Mouse (Mus musculus): ENCODE measurements around the gene S100a16. TPM values are rescaled to one million over a fixed set of nuclear protein-coding genes. Genes with fewer than 3 reads are reported as not detected.
A peak's percentile ranks its signal among the peaks of the same experiment; 100 is the strongest.

Gene S100a16
- polyA plus RNA-seq (2016; fragmentation: Nextera tagmentation; extraction: Ambion mirVana): 18.1 and 36.6 TPM in 2 replicates

DNA sequence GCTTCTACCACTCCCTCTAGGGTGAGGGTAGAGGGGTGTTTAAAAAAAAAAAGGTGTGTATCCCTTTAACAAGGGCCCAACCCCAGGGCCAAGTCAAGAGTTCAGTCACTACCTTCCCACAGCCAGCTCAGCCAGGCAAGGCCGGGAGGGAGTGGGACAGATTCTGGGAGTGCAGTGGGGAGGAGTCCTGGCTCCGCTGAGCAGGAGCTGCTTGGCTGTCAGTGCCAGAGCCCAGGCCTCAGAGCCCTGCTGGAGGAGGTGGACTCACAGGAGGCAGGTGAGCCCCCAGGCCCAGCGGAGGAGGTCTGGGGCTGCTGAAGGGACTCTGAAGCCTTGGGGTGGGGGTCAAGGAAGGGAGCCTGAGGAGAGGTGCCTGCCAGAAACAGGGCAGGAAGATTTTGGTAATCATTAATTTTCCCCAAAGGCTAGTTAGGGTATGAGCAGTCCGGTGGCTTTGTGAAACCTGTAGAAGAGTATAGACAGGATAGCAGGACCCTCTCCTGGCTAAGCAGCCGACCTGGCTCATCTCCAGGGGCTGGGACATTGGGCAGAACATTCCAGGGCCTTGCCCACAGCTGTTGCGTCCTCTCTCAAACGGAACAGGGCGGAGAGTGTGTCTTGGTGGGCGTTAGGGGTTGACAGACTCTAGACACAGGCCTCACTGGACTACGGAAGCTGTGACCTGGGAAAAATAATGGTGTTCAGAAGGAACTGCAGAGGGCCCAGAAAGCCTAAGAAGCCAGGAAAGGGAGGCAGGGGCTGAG, at the start of gene S100a16:
Gene S100a16 (plus strand): TSS at position 114 of the 764 bp plus-strand sequence.
- Histone ChIP-seq H3K4me3 (no peak within 1 kb of the TSS), H3K9me3 (no peaks in the 10 kb centered on the region), H3K27me3 (ENCODE audit: insufficient read depth, poor library complexity, severe bottlenecking) (peaks cover 8% of the 10 kb centered on the region), H3K36me3 (no peaks in the 10 kb centered on the region), H3K27ac (0 out of 2 replicates have a peak within 1 kb of the TSS, but pooled peaks have one; percentile 13), H3K4me1 (peaks cover 13% of the 10 kb centered on the region)
- 41% methylated on average over 10 of the region's 10 CpGs for WGBS
- peak; percentile 74 for DNase-seq (ENCODE audit: low spot score)

DNA sequence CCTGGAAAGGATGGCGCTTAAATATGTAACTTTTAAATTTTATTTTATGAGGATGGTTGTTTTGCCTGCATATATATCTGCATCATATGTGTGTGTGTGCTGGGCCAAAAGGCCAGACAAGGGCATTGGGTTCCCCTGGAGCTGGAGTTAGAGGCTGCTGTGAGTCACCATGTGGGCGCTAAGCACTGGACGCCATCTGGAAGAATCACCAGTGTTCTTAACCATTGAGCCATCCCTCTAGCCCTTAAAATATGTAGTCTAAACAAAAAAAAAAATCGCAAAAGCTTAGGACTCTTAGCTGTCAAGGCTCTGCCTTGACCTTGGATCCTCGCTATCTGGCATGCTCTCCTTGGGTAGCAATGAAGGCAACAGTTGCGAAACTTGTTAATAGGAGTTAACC, 48.5 kb upstream of the S100a16 start:
- Histone ChIP-seq H3K4me1 (peaks cover 6% of the 10 kb centered on the region; the same call in 1 of the 2 replicates), H3K4me3 (no peak overlapping the region), H3K36me3 (peaks cover 54% of the 10 kb centered on the region), H3K9me3 (no peaks in the 10 kb centered on the region), H3K27me3 (ENCODE audit: insufficient read depth, poor library complexity, severe bottlenecking) (no peaks in the 10 kb centered on the region), H3K27ac (no peak overlapping the region)
- DNase-seq (ENCODE audit: low spot score): no peak
- WGBS: 90% methylated on average over 6 of the region's 6 CpGs

DNA sequence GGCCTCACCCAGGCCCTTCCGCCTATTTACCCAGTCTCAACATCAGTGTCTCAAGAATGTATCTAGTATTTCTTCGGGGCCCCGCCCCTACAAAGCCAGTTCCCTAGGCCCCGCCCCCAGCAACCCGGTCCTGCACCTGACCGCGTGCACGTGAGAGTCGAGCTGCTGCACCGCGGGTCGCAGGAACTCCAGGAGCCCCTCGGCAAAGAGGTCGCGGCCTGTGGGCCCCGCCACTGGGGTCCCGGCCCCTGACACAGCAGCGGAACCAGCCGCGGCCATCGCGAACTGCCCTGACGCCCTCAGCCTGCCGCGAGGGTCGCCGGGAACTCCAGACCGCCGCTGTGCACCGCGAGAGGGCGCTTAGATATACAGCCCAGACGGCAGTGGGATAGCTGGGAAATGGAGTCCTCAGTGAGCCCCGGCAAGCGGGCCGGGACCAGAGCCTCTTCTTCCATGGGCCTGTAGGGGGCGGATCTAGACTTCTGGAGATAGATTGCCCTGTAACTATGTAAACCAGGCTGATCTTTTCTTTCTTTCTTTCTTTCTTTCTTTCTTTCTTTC, 46.3 kb upstream of the S100a16 start, which contains the start of gene Snapin:
Gene Snapin (minus strand): TSS at position 338 of the 561 bp plus-strand sequence.
- Histone ChIP-seq H3K9me3 (no peaks in the 10 kb centered on the region), H3K36me3 (peaks cover 37% of the 10 kb centered on the region), H3K27me3 (ENCODE audit: insufficient read depth, poor library complexity, severe bottlenecking) (no peaks in the 10 kb centered on the region), H3K4me3 (peak within 1 kb of the TSS; percentile 77), H3K27ac (peak within 1 kb of the TSS; percentile 95), H3K4me1 (peaks cover 6% of the 10 kb centered on the region; the same call in 1 of the 2 replicates)
- under 1% methylated on average over 37 of the region's 37 CpGs for WGBS
- DNase-seq (ENCODE audit: low spot score): peak; percentile 98

DNA sequence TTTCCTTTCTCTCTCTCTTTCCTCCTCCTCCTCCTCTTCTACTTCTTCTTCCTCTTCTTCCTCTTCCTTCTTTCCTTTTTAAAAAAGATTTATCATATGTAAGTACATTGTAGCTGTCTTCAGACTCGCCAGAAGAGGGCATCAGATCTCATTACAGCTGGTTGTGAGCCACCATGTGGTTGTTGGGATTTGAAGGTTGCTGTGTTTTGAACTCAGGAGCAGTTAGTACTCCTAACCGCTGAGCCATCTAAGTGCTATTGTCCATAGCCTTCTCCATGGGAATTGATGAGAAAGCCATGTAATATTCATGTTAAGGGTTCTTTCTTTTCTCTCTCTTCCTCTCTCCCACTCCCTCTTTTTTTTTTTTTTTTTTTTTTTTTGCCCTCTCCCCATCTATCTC, 45.7 kb upstream of the S100a16 start:
- H3K27me3 ChIP-seq (ENCODE audit: insufficient read depth, poor library complexity, severe bottlenecking): no peaks in the 10 kb centered on the region
- H3K4me1 ChIP-seq: peaks cover 6% of the 10 kb centered on the region; the same call in 1 of the 2 replicates
- no peak overlapping the region for H3K4me3 ChIP-seq
- WGBS: 35% methylated on average over 2 of the region's 2 CpGs
- H3K9me3 ChIP-seq: no peaks in the 10 kb centered on the region
- peaks cover 36% of the 10 kb centered on the region for H3K36me3 ChIP-seq
- no peak for DNase-seq (ENCODE audit: low spot score)
- no peak overlapping the region for H3K27ac ChIP-seq

DNA sequence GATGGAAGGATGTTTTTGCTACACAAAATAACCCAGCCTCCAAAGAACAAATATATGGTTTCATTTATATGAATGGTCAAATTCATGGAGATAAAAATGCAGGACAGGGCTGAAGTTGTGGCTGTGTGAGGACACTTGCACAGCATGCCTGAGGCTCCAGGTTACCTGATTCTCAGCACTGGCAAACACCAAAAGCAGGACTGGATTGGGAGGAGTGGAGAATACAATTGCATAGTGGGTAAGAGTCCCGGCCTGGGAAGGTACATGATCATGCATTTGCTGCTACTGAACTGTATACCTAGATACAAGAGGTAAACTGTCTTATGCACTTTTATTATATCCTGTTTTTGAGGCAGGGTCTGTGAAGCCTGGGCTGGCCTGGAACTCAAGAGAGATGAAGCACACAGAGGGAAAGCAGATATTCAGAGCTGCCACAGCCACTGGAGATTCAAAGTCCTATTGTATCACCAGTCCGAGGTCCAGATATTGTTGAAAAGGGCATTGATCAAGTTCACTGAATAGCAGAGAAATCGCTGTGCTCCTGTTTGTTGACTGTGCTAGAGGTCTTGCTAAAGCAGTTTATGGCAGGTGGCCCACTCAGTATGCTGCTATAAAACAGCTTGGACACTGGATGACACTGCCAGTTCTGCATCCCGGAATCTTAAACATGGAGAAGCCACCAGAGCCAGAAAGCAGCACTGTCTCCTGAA, 43.1 kb upstream of the S100a16 start:
- no peak overlapping the region for H3K27ac ChIP-seq
- no peak overlapping the region for H3K4me3 ChIP-seq
- H3K36me3 ChIP-seq: peaks cover 38% of the 10 kb centered on the region
- peaks cover 6% of the 10 kb centered on the region; the same call in 1 of the 2 replicates for H3K4me1 ChIP-seq
- H3K27me3 ChIP-seq (ENCODE audit: insufficient read depth, poor library complexity, severe bottlenecking): no peaks in the 10 kb centered on the region
- WGBS: 69% methylated on average over 4 of the region's 4 CpGs
- no peak for DNase-seq (ENCODE audit: low spot score)
- no peaks in the 10 kb centered on the region for H3K9me3 ChIP-seq

DNA sequence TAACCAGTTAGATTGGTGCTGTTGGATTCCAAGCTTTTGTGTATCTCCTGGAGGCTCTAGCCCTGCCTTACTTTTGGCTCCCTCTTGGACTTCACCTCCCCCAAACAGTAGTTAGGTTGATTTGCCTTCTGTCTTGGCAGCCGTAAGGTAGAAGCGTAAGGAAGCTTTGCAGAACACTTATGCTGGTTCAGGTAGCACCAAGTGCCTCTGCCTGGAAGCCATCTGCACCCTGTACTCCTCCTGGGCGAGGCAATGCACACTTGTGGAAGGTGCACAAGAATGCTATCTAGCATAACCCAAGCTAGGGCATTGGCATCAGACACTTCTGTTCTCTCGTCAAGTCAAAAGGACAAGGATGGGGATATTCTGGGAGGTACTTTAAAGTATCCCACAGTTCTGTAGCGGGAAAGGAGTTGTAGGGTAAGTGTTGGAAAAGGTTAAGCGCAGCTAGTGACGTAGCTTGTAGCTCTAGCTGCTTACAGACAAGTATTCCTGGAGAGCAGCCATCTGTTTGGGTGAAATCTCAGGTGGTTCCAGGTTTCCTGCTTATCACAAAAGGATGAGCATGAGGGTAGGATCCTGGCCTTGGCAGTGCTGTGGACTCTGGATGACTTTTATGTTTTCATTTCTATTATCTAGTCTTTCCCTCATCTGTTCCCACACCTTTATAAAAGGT, 41.1 kb upstream of the S100a16 start:
- no peak overlapping the region for H3K27ac ChIP-seq
- peaks cover 53% of the 10 kb centered on the region for H3K36me3 ChIP-seq
- no peaks in the 10 kb centered on the region for H3K4me1 ChIP-seq
- no peak for DNase-seq (ENCODE audit: low spot score)
- no peak overlapping the region for H3K4me3 ChIP-seq
- WGBS: 87% methylated on average over 7 of the region's 7 CpGs
- no peaks in the 10 kb centered on the region for H3K27me3 ChIP-seq (ENCODE audit: insufficient read depth, poor library complexity, severe bottlenecking)
- H3K9me3 ChIP-seq: no peaks in the 10 kb centered on the region

DNA sequence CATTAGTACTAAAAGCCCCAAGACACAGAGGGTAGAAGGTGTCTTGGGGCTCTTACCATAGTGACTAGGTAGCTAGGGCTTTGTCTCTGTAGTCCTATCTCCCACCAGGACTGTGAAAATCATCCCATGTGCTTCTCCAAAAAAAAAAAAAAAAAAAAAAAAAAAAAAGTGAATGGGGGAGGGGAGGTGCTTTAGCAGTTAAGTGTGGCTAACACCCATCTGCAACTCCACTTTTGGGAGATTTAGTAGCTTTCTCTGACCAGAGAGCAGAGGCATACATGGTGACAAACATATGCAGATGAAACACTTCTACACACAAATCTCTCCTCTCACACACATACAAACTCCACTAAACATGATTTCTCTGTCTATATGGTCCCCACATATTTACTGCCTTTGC, 39.5 kb upstream of the S100a16 start:
- DNase-seq (ENCODE audit: low spot score): no peak

DNA sequence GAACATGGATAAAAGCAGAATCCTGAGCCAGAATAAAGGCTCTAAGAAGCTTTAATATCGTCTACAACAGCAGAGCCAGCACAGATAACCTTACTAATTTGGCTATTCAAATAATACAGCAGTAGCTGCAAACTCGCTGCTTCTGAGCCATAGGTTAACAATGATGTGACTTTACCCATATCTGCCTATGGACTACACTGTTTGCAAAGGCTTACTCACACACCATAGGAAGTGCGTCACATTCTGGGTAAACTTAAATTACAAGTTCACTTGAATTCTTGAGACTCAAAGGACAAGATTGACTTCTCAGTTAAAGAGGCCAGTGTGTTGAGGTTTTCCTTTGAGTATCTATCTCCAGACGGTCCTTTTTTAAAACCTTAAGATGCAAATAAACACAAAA, 33.6 kb upstream of the S100a16 start:
- peaks cover 91% of the 10 kb centered on the region for H3K36me3 ChIP-seq
- no peaks in the 10 kb centered on the region for H3K9me3 ChIP-seq
- H3K27me3 ChIP-seq (ENCODE audit: insufficient read depth, poor library complexity, severe bottlenecking): no peaks in the 10 kb centered on the region
- 0 out of 2 replicates have a peak, but pooled peaks cover 6% of the 10 kb centered on the region for H3K4me1 ChIP-seq
- no peak overlapping the region for H3K4me3 ChIP-seq
- DNase-seq (ENCODE audit: low spot score): no peak
- WGBS: 87% methylated on average over 4 of the region's 4 CpGs
- H3K27ac ChIP-seq: no peak overlapping the region

More for the DNA sequence above, 39.5 kb upstream of the S100a16 start:
- no peaks in the 10 kb centered on the region for H3K4me1 ChIP-seq
- no peak overlapping the region for H3K27ac ChIP-seq
- peaks cover 69% of the 10 kb centered on the region for H3K36me3 ChIP-seq
- no peak overlapping the region for H3K4me3 ChIP-seq
- no peaks in the 10 kb centered on the region for H3K9me3 ChIP-seq
- no peaks in the 10 kb centered on the region for H3K27me3 ChIP-seq (ENCODE audit: insufficient read depth, poor library complexity, severe bottlenecking)

DNA sequence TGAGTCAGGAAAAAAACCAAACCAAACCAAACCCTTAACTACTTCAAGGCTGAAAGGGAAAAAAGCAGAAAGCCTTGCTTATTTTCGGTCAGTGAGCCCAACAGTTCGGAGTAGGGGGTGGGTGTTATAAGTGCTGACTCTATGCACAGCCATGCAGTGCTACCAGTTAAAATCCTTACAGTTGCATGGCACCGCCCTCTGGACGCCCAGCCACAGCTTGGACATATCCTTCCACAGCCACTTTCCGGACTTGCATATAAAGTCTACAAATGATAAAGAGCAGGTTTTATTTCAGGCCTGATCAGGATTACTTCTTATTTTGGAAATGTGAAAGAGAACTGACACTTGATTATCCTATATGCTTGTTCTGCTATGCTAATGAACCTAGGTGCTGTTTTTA, 31.8 kb upstream of the S100a16 start:
- Histone ChIP-seq H3K9me3 (no peaks in the 10 kb centered on the region), H3K36me3 (peaks cover 74% of the 10 kb centered on the region), H3K27me3 (ENCODE audit: insufficient read depth, poor library complexity, severe bottlenecking) (no peaks in the 10 kb centered on the region), H3K4me1 (0 out of 2 replicates have a peak, but pooled peaks cover 6% of the 10 kb centered on the region), H3K27ac (no peak overlapping the region), H3K4me3 (no peak overlapping the region)
- no peak for DNase-seq (ENCODE audit: low spot score)
- WGBS: 94% methylated on average over 5 of the region's 5 CpGs

DNA sequence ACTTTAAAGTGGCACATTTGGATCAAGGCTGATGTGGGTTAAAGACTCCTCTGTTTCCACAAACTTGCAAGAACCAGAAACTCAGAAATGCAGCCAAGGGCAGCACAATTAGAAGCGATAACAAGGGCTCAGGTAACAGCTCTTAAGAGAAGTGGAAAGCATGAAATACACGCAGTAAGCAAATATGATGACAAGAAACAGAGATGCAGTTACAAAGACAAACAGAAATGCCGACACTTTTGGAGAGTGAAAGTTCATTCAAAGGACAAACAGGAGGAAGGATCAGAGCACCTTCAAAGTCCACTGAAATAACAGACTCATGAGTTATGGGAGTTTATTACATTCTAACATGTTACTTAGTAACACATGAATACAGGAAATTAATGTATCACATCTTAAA, 30.7 kb upstream of the S100a16 start:
- no peak overlapping the region for H3K27ac ChIP-seq
- H3K36me3 ChIP-seq: peaks cover 70% of the 10 kb centered on the region
- H3K27me3 ChIP-seq (ENCODE audit: insufficient read depth, poor library complexity, severe bottlenecking): no peaks in the 10 kb centered on the region
- H3K9me3 ChIP-seq: no peaks in the 10 kb centered on the region
- DNase-seq (ENCODE audit: low spot score): no peak
- WGBS: 83% methylated on average over 3 of the region's 3 CpGs
- H3K4me1 ChIP-seq: 0 out of 2 replicates have a peak, but pooled peaks cover 6% of the 10 kb centered on the region
- no peak overlapping the region for H3K4me3 ChIP-seq

DNA sequence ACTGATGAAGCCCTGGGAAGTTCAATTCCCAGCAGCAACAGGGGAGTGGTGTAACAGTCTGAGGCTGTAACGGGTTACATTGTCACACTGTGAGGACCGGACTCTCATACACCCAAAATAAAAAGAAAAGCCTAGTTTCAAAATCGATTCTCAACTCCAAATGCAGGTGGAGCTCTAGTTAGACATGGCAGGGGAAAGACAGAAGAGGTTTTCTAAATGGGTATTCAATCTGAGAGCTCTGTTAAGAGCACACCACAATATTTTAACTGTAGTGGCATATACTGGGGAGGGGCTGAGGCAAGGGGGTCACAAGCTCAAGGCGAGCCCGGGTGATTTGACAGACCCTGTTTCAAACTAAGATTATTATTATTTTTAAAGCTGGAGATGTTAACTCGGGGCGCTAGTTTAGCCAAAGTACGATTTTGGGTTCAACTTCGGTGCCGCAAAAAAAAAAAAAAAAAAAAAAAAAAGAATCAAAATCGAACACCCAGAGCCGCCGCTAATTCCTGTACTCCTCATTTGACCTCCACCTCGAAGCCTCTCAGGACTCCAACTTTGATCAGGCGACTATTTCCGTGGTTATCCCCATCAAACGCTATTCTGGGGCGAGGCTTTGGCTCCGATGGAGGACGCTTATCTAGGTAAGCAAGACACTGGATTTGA, 28.6 kb upstream of the S100a16 start:
- Histone ChIP-seq H3K4me3 (peak overlapping the region; percentile 94), H3K36me3 (peaks cover 49% of the 10 kb centered on the region), H3K27me3 (ENCODE audit: insufficient read depth, poor library complexity, severe bottlenecking) (no peaks in the 10 kb centered on the region), H3K9me3 (no peaks in the 10 kb centered on the region), H3K4me1 (peaks cover 13% of the 10 kb centered on the region; the same call in 1 of the 2 replicates), H3K27ac (peak overlapping the region; percentile 100)
- 5% methylated on average over 20 of the region's 20 CpGs for WGBS
- DNase-seq (ENCODE audit: low spot score): peak; percentile 64
